Mouse (Mus musculus) left cerebral cortex, adult 2 months (tissue): ENCODE measurements around the gene Rimbp2. TPM values are rescaled to one million over a fixed set of nuclear protein-coding genes. Genes with fewer than 3 reads are reported as not detected.

ENCODE experiments used
- DNase-seq, 2 experiments: peaks; one replicate each; pipeline ENCODE4 v3.0.0; 2021 to 2022; ENCODE audit warnings: low spot score in 2 of 2, mixed read lengths in 1 of 2; ENCODE audit errors: extremely low spot score in 1 of 2
- H3K27ac ChIP-seq: fragments of 200-600 bp; 2 replicates; pipeline ENCODE4 v1.8.1; 2022
- H3K4me3 ChIP-seq: fragments of 200-600 bp; 2 replicates; pipeline ENCODE4 v1.8.1; 2022
- CTCF ChIP-seq: fragments of 200-600 bp; IDR thresholded peaks from 2 replicates; pipeline ENCODE4 v1.8.1; 2022; ENCODE audit warnings: antibody characterized with exemption, mild to moderate bottlenecking, moderate library complexity
- intact Hi-C: fragments of 180-260 bp; cut with DNase I; formaldehyde crosslinking; loops from one replicate; pipeline ENCODE4 v1.15.1; 2025
- total RNA-seq, 2 experiments: library from RNA; stranded (reverse); gene quantifications; 2 replicates each; pipeline ENCODE4 v1.2.3; 2021

Rimbp2 gene
- total RNA-seq, 2 experiments from 2014 or later: 142 to 147 TPM

GRCm38 (mm10) chr5:128877425-128878035 lies 75.8 kb downstream of the Rimbp2 start:
- intact Hi-C loops: loop anchor here (2.0 kb wide), 1 partner anchor 67 kb away; no protein-coding TSS in a partner anchor
- peak overlapping the region; percentile 81 for H3K27ac ChIP-seq
- TF ChIP-seq CTCF: no peak
- no peak overlapping the region for H3K4me3 ChIP-seq
- peak; percentile 28 to 56 for DNase-seq

GRCm38 (mm10) chr5:128871706-128872105 lies 81.6 kb downstream of the Rimbp2 start:
- Histone ChIP-seq H3K27ac (no peak overlapping the region), H3K4me3 (no peak overlapping the region)
- TF ChIP-seq CTCF: no peak
- no peak for DNase-seq
- intact Hi-C loops: no loop called here

- no peak for TF ChIP-seq CTCF
- Histone ChIP-seq H3K27ac (no peak overlapping the region), H3K4me3 (no peak overlapping the region)
- no peak for DNase-seq
- intact Hi-C loops: no loop called here
Observed at GRCm38 (mm10) chr5:128866811-128867210, 86.5 kb downstream of the Rimbp2 start.

- intact Hi-C loops: no loop called here
- DNase-seq: no peak
- TF ChIP-seq CTCF: no peak
- no peak overlapping the region for H3K27ac ChIP-seq
- H3K4me3 ChIP-seq: no peak overlapping the region
Observed at GRCm38 (mm10) chr5:128866291-128866690, 87.0 kb downstream of the Rimbp2 start.

GRCm38 (mm10) chr5:128863497-128863896 lies 89.8 kb downstream of the Rimbp2 start:
- Histone ChIP-seq H3K4me3 (no peak overlapping the region), H3K27ac (peak overlapping the region; percentile 88)
- no peak for DNase-seq
- intact Hi-C loops: no loop called here
- no peak for TF ChIP-seq CTCF

GRCm38 (mm10) chr5:128860907-128861306 lies 92.4 kb downstream of the Rimbp2 start:
- intact Hi-C loops: no loop called here
- TF ChIP-seq CTCF: no peak
- no peak overlapping the region for H3K4me3 ChIP-seq
- H3K27ac ChIP-seq: no peak overlapping the region
- no peak for DNase-seq

GRCm38 (mm10) chr5:128852791-128853190 lies 100.5 kb downstream of the Rimbp2 start:
- intact Hi-C loops: no loop called here
- DNase-seq: no peak
- Histone ChIP-seq H3K27ac (no peak overlapping the region), H3K4me3 (no peak overlapping the region)
- TF ChIP-seq CTCF: no peak

- Histone ChIP-seq H3K4me3 (no peak overlapping the region), H3K27ac (peak overlapping the region; percentile 73; the same call in 1 of the 2 replicates)
- no peak for TF ChIP-seq CTCF
- intact Hi-C loops: loop anchor here (1.0 to 2.0 kb wide), 3 partner anchors 37 to 104 kb away; no protein-coding TSS in a partner anchor
- no peak for DNase-seq
Observed at GRCm38 (mm10) chr5:128847806-128848205, 105.5 kb downstream of the Rimbp2 start.

GRCm38 (mm10) chr5:128846433-128847040 lies 106.7 kb downstream of the Rimbp2 start:
- peak; percentile 48 to 66 for DNase-seq
- intact Hi-C loops: loop anchor here (1.0 to 2.0 kb wide), 3 partner anchors 36 to 106 kb away; no protein-coding TSS in a partner anchor

GRCm38 (mm10) chr5:128845033-128845432 lies 108.3 kb downstream of the Rimbp2 start:
- DNase-seq: peak in 1 of 2 experiments; percentile 65
- no peak overlapping the region for H3K4me3 ChIP-seq
- intact Hi-C loops: no loop called here
- peak overlapping the region; percentile 62 for H3K27ac ChIP-seq
- TF ChIP-seq CTCF: no peak

More at GRCm38 (mm10) chr5:128846433-128847040, 106.7 kb downstream of the Rimbp2 start:
- Histone ChIP-seq H3K27ac (peak overlapping the region; percentile 62), H3K4me3 (no peak overlapping the region)
- TF ChIP-seq CTCF: no peak

- TF ChIP-seq CTCF: peak; percentile 39
- H3K4me3 ChIP-seq: no peak overlapping the region
- intact Hi-C loops: no loop called here
- no peak overlapping the region for H3K27ac ChIP-seq
- DNase-seq: no peak
Observed at GRCm38 (mm10) chr5:128843982-128844381, 109.3 kb downstream of the Rimbp2 start.

GRCm38 (mm10) chr5:128841541-128841940 lies 111.7 kb downstream of the Rimbp2 start:
- no peak overlapping the region for H3K4me3 ChIP-seq
- DNase-seq: peak; percentile 44 to 61
- peak overlapping the region; percentile 70 for H3K27ac ChIP-seq
- TF ChIP-seq CTCF: no peak
- intact Hi-C loops: no loop called here
